Mouse (Mus musculus) kidney, postnatal 25 days (tissue): ENCODE results near the gene Cpne8.
A peak's percentile ranks its signal among the peaks of the same experiment; 100 is the strongest.
"Not testable (repeated sequence)": the region's sequence is repeated elsewhere in the genome, so short reads cannot be mapped to it uniquely, and the experiment has no call there.

Source experiments
- DNase-seq, 2 experiments: peaks; one replicate each; pipeline ENCODE4 v3.0.0; 2021; ENCODE audit warnings: mixed read lengths in 2 of 2

Cpne8 gene

GRCm38 (mm10) chr15:90678985-90679759 is at the start of gene Cpne8:
TSS of gene Cpne8 (minus strand) at chr15:90679432.
- peak; percentile 79 to 87 for DNase-seq

DNA sequence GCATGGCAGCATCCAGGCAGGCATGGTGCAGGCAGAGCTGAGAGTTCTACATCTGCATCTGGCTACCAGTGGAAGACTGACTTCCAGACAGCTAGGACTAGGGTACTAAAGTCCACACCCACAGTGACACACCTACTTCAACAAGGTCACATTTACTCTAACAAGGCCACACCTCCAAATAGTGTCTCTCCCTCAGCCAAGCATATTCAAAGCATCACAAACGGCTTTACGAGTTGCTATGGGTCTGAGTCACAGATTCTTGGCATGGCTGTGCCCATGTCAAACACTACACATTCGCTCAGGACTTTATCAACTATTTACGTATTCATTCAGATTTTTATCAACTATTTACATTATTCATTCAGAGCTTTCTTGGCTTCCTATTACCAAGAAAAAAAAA is 38.5 kb upstream of the Cpne8 start:
- DNase-seq: no peak

DNA sequence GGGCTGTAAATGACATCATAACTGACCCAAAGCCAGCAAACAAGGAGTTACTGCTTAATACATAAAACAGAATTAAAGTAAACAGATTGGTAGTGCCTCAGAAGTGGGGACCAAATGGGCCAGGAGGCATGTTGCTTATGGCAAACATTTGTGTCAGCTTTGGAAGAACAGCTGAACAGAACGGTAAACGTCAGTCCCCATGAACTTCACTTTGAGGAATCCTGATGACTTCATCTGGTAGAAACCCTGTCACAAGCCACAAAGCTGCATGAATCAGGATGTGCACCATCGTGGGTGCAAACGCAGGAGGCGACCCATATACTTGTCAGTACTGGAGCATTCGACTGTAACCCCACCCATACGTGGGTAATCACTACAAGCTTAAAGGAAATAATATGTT is 30.1 kb upstream of the Cpne8 start:
- DNase-seq: no peak

GRCm38 (mm10) chr15:90704314-90704713 is 25.1 kb upstream of the Cpne8 start:
- DNase-seq: no peak

GRCm38 (mm10) chr15:90703502-90704232 is 24.4 kb upstream of the Cpne8 start:
- no peak for DNase-seq

- no peak for DNase-seq
Measured at GRCm38 (mm10) chr15:90686770-90687169, 7.5 kb upstream of the Cpne8 start.

DNA sequence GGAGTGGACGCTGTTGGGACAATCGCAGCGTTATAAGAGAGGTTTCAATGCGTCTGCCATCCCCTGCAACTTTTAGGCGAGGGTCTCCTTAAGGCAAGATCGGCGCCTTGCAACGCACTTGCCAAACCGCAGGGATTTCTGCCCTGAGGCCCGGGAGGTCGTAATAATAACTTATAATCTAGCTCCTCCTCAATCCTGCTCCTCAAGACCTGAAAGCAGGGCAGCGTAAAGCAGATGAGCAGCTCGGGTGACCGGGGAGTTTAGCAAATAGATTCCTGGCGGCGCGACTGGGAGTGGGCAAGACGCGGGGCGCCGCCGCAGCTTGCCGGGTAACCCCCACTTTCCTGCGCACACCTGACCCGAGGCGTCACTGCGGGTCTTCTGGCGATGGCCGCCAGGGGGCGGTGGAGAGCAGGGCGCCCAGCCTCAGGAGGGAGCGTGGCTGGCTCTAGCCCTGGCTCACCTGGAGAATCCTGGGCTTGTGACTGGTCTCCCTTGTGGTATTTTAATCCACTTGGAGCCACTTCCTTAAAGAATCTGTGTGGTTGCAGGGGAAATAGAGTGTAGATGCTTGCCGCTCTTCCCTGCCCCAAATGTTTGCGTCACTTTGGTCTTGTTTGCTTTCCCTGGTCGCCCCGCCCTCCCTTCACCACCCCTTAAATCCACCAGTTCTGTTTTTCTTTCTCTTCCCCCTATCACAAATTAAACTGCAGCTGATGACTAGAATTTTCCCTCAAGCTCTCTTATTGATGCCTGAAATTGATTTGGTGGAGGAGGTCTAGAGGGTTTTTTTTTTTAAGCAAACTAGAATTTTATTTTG is 738 bp upstream of the Cpne8 start:
- peak; percentile 64 to 68 for DNase-seq

GRCm38 (mm10) chr15:90678488-90678887 is 744 bp downstream of the Cpne8 start:
- DNase-seq: peak; percentile 57 to 77

DNA sequence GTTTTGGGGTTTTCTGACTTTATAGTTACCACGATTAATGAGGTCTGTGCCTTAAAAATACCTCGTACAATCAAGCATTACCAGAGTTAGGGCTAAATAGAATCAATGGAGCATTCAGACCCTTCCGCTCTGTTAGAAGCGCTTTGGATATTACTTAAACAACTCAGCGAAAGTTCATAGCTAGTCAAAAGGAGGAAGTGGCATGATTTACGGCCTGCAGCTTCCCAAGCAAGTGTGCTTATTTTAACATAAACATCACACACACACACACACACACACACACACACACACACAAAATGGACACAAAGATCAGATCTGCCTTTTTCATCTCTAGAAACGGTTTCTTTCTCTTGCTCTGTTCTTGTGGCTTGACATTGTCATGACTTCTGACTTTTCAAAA is 9.7 kb downstream of the Cpne8 start:
- DNase-seq: peak; percentile 34 to 35

DNA sequence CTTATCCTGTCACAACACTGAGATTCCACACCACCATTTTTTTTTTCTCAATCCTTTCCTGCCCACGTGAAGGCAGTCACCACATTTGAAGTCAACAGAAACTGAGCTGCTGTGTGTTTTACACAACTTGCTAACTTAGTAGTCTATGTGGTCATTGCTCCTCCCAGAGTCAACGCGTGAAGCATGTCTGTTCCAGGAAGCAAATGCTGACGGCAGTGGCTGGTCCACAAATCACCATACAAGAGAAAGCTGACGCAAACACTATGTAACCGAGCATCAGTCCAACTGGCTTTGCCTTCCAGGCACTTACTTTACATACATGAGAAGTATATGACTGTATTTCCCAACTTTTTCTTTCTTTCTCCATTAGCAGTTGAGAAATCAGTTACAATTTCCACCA is 12.3 kb downstream of the Cpne8 start:
- DNase-seq: no peak

- no peak for DNase-seq
Measured at GRCm38 (mm10) chr15:90664615-90665014, 14.6 kb downstream of the Cpne8 start.

- DNase-seq: no peak
Measured at GRCm38 (mm10) chr15:90663631-90664030, 15.6 kb downstream of the Cpne8 start.

- DNase-seq: no peak
Measured at GRCm38 (mm10) chr15:90660723-90661122, 18.5 kb downstream of the Cpne8 start.

DNA sequence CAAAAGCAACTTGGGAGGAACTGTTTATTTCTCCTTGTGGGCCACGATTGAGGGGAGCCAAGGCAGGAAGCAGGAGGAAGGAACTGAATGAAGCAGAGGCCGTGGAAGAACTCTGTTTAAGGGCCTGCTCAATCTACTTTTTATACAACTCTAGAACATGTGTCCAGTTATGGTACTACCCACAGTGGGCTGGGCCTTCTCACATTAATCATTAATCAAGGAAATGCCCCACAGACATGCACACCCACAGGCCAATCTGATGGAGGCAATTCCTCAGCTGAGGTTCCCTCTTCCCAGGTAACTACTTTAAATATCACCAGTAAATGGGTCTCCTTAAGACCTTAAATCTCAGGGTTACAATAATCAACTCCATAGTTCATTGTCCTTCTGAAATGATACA is 21.2 kb downstream of the Cpne8 start:
- DNase-seq: no peak

DNA sequence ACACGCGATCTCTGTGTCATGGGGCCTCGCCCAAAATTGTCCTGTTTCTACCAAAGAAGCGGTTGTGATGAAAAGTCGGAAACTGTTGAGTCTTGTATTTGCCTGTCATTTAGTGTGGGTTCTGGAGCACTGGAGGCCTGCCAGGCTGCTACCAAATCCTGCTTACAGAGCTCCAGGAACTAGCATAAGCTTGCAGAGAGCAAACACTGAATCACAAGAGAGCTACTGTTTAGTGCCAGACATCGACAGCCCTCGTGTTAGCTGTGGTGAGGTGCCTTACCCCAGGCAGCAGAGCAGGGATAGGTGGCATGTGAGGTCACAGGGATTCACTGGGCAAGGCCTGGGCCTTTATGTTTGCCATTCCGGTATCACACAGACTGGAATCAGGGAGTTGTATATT is 22.7 kb downstream of the Cpne8 start:
- no peak for DNase-seq

DNA sequence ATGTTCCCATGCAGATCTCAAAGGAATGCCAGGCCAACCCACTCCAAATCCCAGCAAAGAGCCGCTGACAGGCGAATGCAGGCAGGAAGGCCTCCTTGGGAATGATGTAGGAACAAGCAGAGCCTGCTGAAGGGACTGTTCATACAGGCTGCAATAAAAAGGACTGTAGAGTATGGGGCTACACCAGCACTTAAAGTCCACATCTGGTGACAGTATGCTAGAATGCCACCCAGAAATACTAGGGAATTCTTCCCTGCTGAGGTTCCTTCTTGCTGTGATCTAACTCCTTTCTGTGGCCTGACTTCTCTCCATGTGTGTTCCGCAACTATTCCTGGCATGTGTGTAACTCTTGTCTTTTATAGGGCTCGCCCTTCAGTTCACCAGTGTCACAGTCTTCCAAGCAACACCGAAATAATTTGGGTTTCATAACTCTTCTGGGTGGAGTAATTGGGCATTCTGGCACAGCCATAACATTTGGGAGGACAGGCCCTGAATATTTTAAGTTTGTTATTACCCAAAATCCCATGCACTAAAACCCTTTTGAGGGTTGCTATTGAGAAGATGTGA is 32.1 kb downstream of the Cpne8 start:
- DNase-seq: no peak

- DNase-seq: no peak
Measured at GRCm38 (mm10) chr15:90646326-90646725, 32.9 kb downstream of the Cpne8 start.

DNA sequence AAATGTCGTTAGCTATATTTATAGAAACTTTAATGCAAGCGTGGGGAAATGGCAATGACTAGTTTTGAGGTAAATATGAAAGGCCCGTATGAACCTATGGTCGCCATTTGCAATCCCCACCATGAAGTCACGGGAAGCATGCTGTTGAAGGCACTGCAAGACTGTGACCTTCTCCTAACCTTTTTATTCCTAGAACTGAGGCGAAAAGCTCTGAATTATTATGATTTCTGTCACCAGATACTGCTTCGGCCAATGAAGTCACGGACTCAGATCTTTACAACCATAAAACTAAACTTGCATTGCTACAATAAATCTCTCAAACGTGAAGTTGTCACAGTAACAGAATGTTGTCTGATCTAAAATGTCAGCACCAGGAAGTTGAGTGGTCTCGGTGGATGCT is 33.4 kb downstream of the Cpne8 start:
- no peak for DNase-seq

DNA sequence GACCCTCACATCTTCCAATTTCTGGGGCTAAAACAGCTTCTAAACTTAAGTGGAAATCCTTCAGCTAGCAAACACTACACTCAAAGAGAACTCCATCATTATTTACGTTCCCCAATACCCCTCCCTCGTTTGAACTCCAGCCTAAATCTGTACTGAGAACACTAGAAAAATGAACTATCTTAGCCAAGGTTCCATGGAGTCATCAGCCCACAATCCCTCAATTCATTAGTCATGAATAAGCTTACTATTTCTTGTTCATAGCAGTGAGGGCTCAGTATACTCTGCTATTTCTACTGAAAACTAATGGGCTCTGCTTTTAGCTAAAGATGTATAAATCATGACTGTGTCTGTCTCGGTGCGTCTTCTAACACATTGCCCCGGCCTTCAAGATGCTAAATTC is 55.0 kb downstream of the Cpne8 start:
- DNase-seq: no peak

DNA sequence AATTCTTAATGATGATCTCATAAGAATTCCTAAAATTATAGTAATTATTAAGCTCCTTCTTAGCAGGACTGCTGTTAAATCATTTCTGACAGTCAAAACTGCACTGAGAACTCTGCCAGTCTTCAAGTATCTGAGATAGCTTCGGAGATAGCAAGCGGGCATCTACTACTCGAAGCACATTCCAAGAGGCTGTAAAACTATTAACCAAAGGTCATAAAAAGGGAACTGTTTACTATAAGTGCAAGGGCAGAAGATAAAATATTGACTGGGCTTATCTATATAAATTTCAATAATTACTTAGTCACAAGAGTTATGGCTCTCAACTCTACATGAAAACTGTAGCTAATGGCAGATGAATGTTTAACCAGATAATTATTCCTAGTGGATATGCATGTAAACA is 57.2 kb downstream of the Cpne8 start:
- DNase-seq: no peak

DNA sequence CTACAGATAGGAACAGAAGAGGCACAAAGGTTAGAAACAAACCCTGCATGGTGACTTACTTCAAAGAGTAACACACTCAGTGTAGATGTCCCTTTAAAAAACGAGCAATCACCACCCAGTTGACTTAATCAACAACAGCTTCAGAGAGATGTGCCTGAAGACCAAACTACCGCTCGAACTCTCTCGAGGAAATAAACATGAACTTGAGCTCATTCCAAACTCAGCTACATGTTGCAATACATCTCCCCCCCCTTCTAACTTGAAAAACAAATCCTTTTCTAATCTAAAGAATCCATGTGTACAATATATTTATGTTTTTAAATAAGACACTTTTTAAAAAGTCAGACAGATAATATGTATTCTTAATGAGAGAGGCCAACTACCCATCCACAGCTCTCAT is 59.5 kb downstream of the Cpne8 start:
- DNase-seq: no peak

DNA sequence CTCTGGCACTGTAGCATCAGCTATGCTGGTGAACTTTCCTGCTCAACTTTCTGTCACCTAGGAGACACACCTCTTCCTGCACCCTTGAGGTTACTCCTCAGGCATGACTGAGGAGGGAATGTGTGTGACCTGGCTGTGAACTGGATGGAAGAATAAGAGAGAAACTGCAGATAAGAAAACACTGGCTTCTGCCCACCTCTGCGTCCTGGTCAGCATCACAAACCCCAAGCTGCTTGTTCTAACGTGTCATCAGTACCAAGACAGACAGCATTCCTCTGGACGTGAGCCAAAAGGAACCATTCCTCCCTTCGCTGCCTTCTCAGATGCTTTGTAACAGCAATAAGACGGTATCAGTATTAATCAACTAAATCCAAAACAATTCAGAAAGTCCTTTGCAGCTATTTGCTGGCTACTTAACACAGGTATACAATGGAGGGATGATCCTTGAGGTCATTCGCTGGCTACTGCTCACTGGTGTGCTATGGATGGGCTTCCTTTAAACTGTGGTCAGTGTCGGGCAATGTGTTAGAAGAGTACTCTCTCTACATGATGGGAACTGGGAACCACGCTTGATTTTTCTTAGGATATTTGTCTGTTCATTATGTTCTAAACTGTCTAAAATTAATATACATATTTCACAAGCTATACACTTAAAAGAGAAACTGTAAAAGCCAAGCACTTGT is 63.0 kb downstream of the Cpne8 start:
- peak in 1 of 2 experiments; percentile 35 for DNase-seq

GRCm38 (mm10) chr15:90610767-90611166 is 68.5 kb downstream of the Cpne8 start:
- not testable (repeated sequence) for DNase-seq
